Mouse (Mus musculus) lung, postnatal 0 days (tissue): ENCODE results near the gene Fkbp2. TPM values are rescaled to one million over a fixed set of nuclear protein-coding genes. Genes with fewer than 3 reads are reported as not detected.

Experiments
- ATAC-seq: fragments of 200-750 bp; cut with Nextera tagmentation; 2 replicates; pipeline ENCODE4 v1.8.0; 2017; ENCODE audit warnings: moderate library complexity
- DNase-seq: peaks from one replicate; pipeline ENCODE4 v3.0.0-alpha.2; 2016; ENCODE audit warnings: low spot score
- H3K27ac ChIP-seq: fragments of 300-500 bp; sonication (generic); 2 replicates; pipeline ENCODE4 v1.5.1; 2014; ENCODE audit warnings: antibody characterized with exemption, mild to moderate bottlenecking, low read length, mixed read lengths
- H3K27me3 ChIP-seq: fragments of 300-500 bp; sonication (generic); replicated peaks from 2 replicates; pipeline ENCODE4 v1.6.1; 2014; ENCODE audit warnings: low read length, mixed read lengths; ENCODE audit not compliant: insufficient read depth
- H3K36me3 ChIP-seq: fragments of 300-500 bp; sonication (generic); 2 replicates; pipeline ENCODE4 v1.6.1; 2014; ENCODE audit warnings: low read length, mixed read lengths; ENCODE audit not compliant: insufficient read depth
- H3K4me1 ChIP-seq: fragments of 300-500 bp; sonication (generic); 2 replicates; pipeline ENCODE4 v1.6.1; 2014; ENCODE audit warnings: antibody characterized with exemption, low read depth, low read length, mixed read lengths; ENCODE audit not compliant: insufficient read depth
- H3K4me2 ChIP-seq: fragments of 300-500 bp; sonication (generic); replicated peaks from 2 replicates; pipeline ENCODE4 v1.6.1; 2014; ENCODE audit warnings: low read depth, mild to moderate bottlenecking, low read length, moderate library complexity, mixed read lengths
- H3K4me3 ChIP-seq: fragments of 300-500 bp; sonication (generic); 2 replicates; pipeline ENCODE4 v1.5.1; 2014; ENCODE audit warnings: low read depth, low read length
- H3K9ac ChIP-seq: fragments of 300-500 bp; sonication (generic); replicated peaks from 2 replicates; pipeline ENCODE4 v1.6.1; 2014; ENCODE audit warnings: low read depth, mild to moderate bottlenecking
- H3K9me3 ChIP-seq: fragments of 300-500 bp; sonication (generic); 2 replicates; pipeline ENCODE4 v1.6.1; 2016; ENCODE audit warnings: low read length, mixed read lengths
- CTCF ChIP-seq: IDR thresholded peaks from 2 replicates; pipeline ENCODE4 v1.5.1; 2016; ENCODE audit warnings: antibody characterized with exemption, mild to moderate bottlenecking
- EP300 ChIP-seq: IDR thresholded peaks from 2 replicates; pipeline ENCODE4 v1.6.1; 2016; ENCODE audit warnings: antibody characterized with exemption, mild to moderate bottlenecking, control low read depth
- WGBS: fragments of 180-500 bp; shearing (Covaris S2); extraction: QIAGEN DNeasy Blood & Tissue Kit; methylation state at CpG from one replicate; pipeline ENCODE4 v1.1.7; 2014; 5-methylcytosine and 5-hydroxymethylcytosine counted together
- polyA plus RNA-seq: library from polyadenylated mRNA; unstranded; fragments of >200 nt; fragmentation: Nextera tagmentation; extraction: Ambion mirVana; gene quantifications from 2 replicates; pipeline ENCODE4 v1.2.1, GENCODE M21; 2015

Fkbp2 gene
- polyA plus RNA-seq, 1 experiment from 2014 or later = 107 TPM

DNA sequence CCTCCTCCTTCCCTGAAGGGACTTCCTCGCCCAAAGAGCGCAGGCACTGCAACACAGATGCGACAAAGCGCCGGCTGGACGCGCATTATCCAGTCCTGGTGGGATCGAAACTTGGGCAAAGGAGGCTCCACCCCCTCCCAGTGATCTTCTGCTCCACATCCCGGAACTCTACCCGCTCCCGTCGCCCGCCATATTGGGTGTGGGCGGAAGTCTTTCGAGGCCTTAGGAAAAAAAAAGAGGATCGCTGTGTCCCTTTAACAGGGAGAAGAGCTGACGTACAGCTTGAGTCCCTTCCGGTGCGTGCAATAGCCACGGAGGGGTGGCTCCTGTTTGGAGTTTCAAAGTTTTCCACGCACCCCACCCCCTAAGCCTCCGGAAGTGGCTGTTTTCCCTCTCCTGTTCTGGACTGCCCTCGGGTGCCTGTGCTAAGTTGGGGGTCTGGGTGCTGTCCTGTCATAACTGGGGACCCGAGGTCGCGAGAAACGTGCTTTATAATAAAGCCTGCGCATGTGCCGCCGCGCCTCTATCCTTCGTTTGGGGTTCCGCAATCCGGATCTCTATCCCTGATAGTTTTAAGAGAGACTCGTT is 28.8 kb downstream of the Fkbp2 start:
- under 1% methylated on average over 35 of the region's 35 CpGs for WGBS
- Histone ChIP-seq H3K9me3 (no peaks in the 10 kb centered on the region), H3K4me1 (peaks cover 16% of the 10 kb centered on the region; the same call in 1 of the 2 replicates), H3K4me3 (peak overlapping the region; percentile 64), H3K27ac (peak overlapping the region; percentile 99), H3K27me3 (no peaks in the 10 kb centered on the region), H3K4me2 (peak overlapping the region; percentile 91), H3K9ac (peak overlapping the region; percentile 72), H3K36me3 (0 out of 2 replicates have a peak, but pooled peaks cover 9% of the 10 kb centered on the region)
- no peak; the same call in 1 of the 2 replicates for TF ChIP-seq CTCF
- TF ChIP-seq EP300 = peak; percentile 96
- ATAC-seq (peak; percentile 78), DNase-seq (peak; percentile 99)

DNA sequence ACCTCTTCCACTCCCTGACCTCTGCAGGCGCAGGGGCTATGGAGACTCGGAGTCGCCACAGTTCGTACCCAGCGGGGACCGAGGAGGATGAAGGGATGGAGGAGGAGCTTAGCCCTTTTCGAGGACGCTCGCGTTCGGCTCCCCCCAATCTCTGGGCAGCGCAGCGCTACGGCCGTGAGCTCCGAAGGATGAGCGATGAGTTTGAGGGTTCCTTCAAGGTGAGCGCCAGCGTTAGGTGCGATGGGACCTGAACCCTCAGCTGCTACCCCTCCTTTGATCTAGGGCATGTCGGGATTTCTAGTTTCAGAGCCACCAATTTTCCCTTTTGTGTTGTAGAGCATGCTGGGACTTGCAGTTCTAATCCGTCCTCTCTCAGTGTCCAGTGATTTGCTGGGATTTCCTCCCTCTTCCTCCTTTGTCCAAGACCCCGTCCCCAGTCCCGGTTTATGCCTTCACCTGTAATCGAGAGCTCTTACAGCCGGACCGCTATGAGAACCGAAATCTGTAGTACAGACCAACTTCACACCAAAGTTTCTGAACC is 29.6 kb downstream of the Fkbp2 start:
- DNase-seq (peak; percentile 75), ATAC-seq (peak; percentile 3; the same call in 1 of the 2 replicates)
- Histone ChIP-seq H3K9me3 (no peaks in the 10 kb centered on the region), H3K4me1 (peaks cover 16% of the 10 kb centered on the region; the same call in 1 of the 2 replicates), H3K4me3 (peak overlapping the region; percentile 64), H3K36me3 (0 out of 2 replicates have a peak, but pooled peaks cover under 1% of the 10 kb centered on the region), H3K27ac (peak overlapping the region; percentile 99), H3K9ac (peak overlapping the region; percentile 69), H3K4me2 (peak overlapping the region; percentile 91), H3K27me3 (no peaks in the 10 kb centered on the region)
- TF ChIP-seq CTCF (no peak), EP300 (no peak)
- under 1% methylated on average over 26 of the region's 28 CpGs for WGBS

DNA sequence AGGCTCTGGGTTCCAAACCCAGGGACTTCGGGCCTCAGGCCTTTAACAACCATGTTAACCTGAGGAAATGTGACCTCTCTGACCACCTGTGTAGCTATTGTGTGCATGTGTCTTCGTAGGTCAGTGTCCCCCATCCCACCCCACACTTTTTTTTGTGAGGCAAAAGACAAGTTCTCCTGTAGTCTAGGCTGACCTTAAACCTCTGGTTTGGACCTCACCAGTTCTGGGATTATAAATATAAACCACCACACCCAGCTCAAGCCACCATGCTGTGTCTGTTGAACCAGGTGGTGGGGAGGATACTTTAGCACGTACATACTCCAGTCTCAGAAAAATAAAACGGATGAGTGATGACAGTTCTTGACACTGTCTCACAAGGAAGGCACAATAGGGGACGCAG is 30.4 kb downstream of the Fkbp2 start:
- TF ChIP-seq CTCF = no peak
- no peak for TF ChIP-seq EP300
- Histone ChIP-seq H3K36me3 (no peaks in the 10 kb centered on the region), H3K4me1 (peaks cover 16% of the 10 kb centered on the region; the same call in 1 of the 2 replicates), H3K4me2 (peak overlapping the region; percentile 91; the same call in 1 of the 2 replicates), H3K4me3 (peak overlapping the region; percentile 64), H3K27me3 (no peaks in the 10 kb centered on the region), H3K27ac (no peak overlapping the region), H3K9me3 (no peaks in the 10 kb centered on the region), H3K9ac (peak overlapping the region; percentile 69)
- ATAC-seq = no peak
- no peak for DNase-seq
- WGBS = 62% methylated on average over 5 of the region's 5 CpGs

DNA sequence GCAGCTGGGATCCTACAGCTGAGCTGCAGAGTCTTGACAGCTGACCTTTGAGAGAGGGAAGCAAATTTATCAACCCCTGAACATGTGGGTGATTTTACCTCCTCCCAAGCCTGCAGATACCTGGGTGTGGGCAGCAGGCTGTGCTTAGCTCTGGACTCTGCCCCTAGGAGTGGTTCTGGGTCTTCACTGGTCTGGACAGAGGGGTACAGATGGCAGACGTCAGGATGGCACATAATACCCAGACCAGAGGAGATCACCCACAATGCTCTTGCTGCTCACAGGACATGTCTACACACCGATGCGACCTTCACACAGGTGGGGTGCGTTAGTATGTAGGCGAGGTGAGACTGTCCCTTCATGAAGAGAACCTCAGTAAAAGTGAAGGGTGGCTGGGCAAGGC is 30.8 kb downstream of the Fkbp2 start:
- no peak overlapping the region for H3K27ac ChIP-seq
- no peak for TF ChIP-seq EP300
- no peak for TF ChIP-seq CTCF

DNA sequence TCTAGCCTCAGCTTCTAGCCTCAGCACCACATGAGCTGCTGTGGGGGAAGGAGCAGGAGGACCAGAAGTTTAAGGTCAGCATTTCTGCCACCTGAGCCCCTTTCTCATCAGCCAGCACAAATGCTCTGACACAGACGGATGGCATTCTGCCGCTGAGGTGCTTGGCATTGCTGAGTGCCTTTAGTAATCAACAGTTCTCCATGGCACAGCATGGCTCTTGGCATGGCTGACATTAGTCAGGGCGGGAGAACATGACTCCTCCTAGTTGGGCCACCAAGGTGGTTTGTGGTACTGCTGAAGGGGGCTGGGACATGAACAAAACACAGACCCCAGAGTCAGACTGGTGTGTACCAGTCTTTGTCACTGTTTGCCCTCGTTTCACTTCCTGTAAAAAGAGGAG is 32.1 kb downstream of the Fkbp2 start:
- Histone ChIP-seq H3K9ac (no peak overlapping the region), H3K4me2 (no peak overlapping the region), H3K36me3 (no peaks in the 10 kb centered on the region), H3K27ac (no peak overlapping the region), H3K9me3 (no peaks in the 10 kb centered on the region), H3K4me1 (peaks cover 6% of the 10 kb centered on the region; the same call in 1 of the 2 replicates), H3K4me3 (no peak overlapping the region), H3K27me3 (no peaks in the 10 kb centered on the region)
- no peak for ATAC-seq
- TF ChIP-seq EP300 (no peak), CTCF (no peak)
- WGBS = 80% methylated on average over 4 of the region's 4 CpGs
- no peak for DNase-seq

More for the DNA sequence above, 30.8 kb downstream of the Fkbp2 start:
- ATAC-seq = no peak
- Histone ChIP-seq H3K9ac (no peak overlapping the region), H3K27me3 (no peaks in the 10 kb centered on the region), H3K9me3 (no peaks in the 10 kb centered on the region), H3K36me3 (no peaks in the 10 kb centered on the region), H3K4me3 (no peak overlapping the region), H3K4me1 (peaks cover 16% of the 10 kb centered on the region; the same call in 1 of the 2 replicates), H3K4me2 (no peak overlapping the region)
- DNase-seq = no peak
- WGBS = 83% methylated on average over 5 of the region's 5 CpGs

DNA sequence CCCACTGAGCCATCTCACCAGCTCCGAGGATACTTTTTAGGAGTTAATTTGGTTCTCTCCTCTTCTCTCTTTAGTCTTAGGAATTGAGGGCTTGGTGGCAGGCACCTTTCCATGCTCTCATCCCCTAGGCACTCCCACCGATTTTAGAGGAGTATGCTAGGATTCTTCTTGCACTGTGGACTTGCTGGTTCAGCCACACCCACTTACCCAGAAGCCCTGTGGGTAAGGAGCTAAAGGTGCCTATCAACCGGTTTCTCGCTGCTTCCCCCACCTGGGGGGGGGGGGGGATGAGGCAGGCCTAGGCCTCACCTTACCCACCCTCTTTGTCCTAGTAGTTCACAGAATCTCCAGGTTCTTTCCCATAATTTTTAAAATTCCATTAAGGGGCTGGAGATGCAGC is 32.6 kb downstream of the Fkbp2 start:
- WGBS = 61% methylated on average over 4 of the region's 4 CpGs
- ATAC-seq (no peak), DNase-seq (no peak)
- TF ChIP-seq CTCF (no peak), EP300 (no peak)
- Histone ChIP-seq H3K4me1 (peaks cover 5% of the 10 kb centered on the region), H3K4me3 (no peak overlapping the region), H3K27me3 (no peaks in the 10 kb centered on the region), H3K4me2 (no peak overlapping the region), H3K27ac (no peak overlapping the region), H3K9me3 (no peaks in the 10 kb centered on the region), H3K9ac (no peak overlapping the region), H3K36me3 (no peaks in the 10 kb centered on the region)
